Mouse (Mus musculus) stomach, postnatal 0 days (tissue): ENCODE measurements around the gene Pianp. TPM values are rescaled to one million over a fixed set of nuclear protein-coding genes. Genes with fewer than 3 reads are reported as not detected.
"Not testable (repeated sequence)": the region's sequence is repeated elsewhere in the genome, so short reads cannot be mapped to it uniquely, and the experiment has no call there.

Source experiments
- ATAC-seq: fragments of 200-750 bp; cut with Nextera tagmentation; 2 replicates; pipeline ENCODE4 v1.8.0; 2017; ENCODE audit not compliant: low FRiP score, low TSS enrichment
- DNase-seq: peaks from one replicate; pipeline ENCODE4 v3.0.0-alpha.2; 2016; ENCODE audit warnings: low spot score
- H3K27ac ChIP-seq: fragments of 300-500 bp; sonication (generic); replicated peaks from 2 replicates; pipeline ENCODE4 v1.5.1; 2014; ENCODE audit warnings: mild to moderate bottlenecking, control low read depth
- H3K27me3 ChIP-seq: fragments of 300-500 bp; sonication (generic); 2 replicates; pipeline ENCODE4 v1.6.1; 2014; ENCODE audit warnings: low read length; ENCODE audit not compliant: control insufficient read depth, insufficient read depth
- H3K36me3 ChIP-seq: fragments of 300-500 bp; sonication (generic); 2 replicates; pipeline ENCODE4 v1.6.1; 2014; ENCODE audit warnings: low read length, mixed read lengths; ENCODE audit not compliant: control insufficient read depth, insufficient read depth
- H3K4me1 ChIP-seq: fragments of 300-500 bp; sonication (generic); replicated peaks from 2 replicates; pipeline ENCODE4 v1.6.1; 2014; ENCODE audit warnings: antibody characterized with exemption; ENCODE audit not compliant: control insufficient read depth, insufficient read depth
- H3K4me2 ChIP-seq: fragments of 300-500 bp; sonication (generic); replicated peaks from 2 replicates; pipeline ENCODE4 v1.6.1; 2014; ENCODE audit warnings: low read depth, mild to moderate bottlenecking, control low read depth, moderate library complexity
- H3K4me3 ChIP-seq: fragments of 300-500 bp; sonication (generic); 2 replicates; pipeline ENCODE4 v1.5.1; 2014; ENCODE audit warnings: low read depth, low read length, control low read depth
- H3K9ac ChIP-seq: fragments of 300-500 bp; sonication (generic); 2 replicates; pipeline ENCODE4 v1.6.1; 2014; ENCODE audit warnings: mild to moderate bottlenecking, low read length, control low read depth, mixed read lengths
- H3K9me3 ChIP-seq: fragments of 300-500 bp; sonication (generic); 2 replicates; pipeline ENCODE4 v1.6.1; 2016; ENCODE audit warnings: low read length; ENCODE audit not compliant: control insufficient read depth
- CTCF ChIP-seq: IDR thresholded peaks from 2 replicates; pipeline ENCODE4 v1.5.1; 2016; ENCODE audit warnings: antibody characterized with exemption, low read depth, mild to moderate bottlenecking, moderate library complexity
- EP300 ChIP-seq: optimal IDR thresholded peaks from 2 replicates; pipeline ENCODE3; 2016; ENCODE audit warnings: antibody characterized with exemption
- WGBS: fragments of 180-500 bp; shearing (Covaris S2); extraction: QIAGEN DNeasy Blood & Tissue Kit; methylation state at CpG from one replicate; pipeline ENCODE4 v1.1.7; 2014; 5-methylcytosine and 5-hydroxymethylcytosine counted together
- polyA plus RNA-seq: library from polyadenylated mRNA; unstranded; fragments of >200 nt; fragmentation: Nextera tagmentation; extraction: Ambion mirVana; gene quantifications from 2 replicates; pipeline ENCODE4 v1.2.1, GENCODE M21; 2015

Gene Pianp
- polyA plus RNA-seq, 1 experiment from 2014 or later: 3.1 TPM

- no peaks in the 10 kb centered on the region for H3K9me3 ChIP-seq
These were observed 12.2 kb downstream of the Pianp start for GRCm38 (mm10) chr6:125008586-125009128.

GRCm38 (mm10) chr6:125009129-125009180, 12.5 kb downstream of the Pianp start, which contains the start of gene Zfp384:
Zfp384 (plus strand) TSS chr6:125009145.
- no peak for DNase-seq
- Histone ChIP-seq H3K27me3 (no peaks in the 10 kb centered on the region), H3K4me2 (peak within 1 kb of the TSS; percentile 72), H3K27ac (peak within 1 kb of the TSS; percentile 99), H3K9ac (peak within 1 kb of the TSS; percentile 94), H3K36me3 (no peaks in the 10 kb centered on the region), H3K4me1 (no peaks in the 10 kb centered on the region), H3K9me3 (no peaks in the 10 kb centered on the region), H3K4me3 (peak within 1 kb of the TSS; percentile 83)
- 5% methylated on average over 3 of the region's 3 CpGs for WGBS
- ATAC-seq: no peak
- TF ChIP-seq CTCF (no peak), EP300 (no peak)

More at GRCm38 (mm10) chr6:125008586-125009128, 12.2 kb downstream of the Pianp start:
- Histone ChIP-seq H3K9ac (peak overlapping the region; percentile 94), H3K27me3 (no peaks in the 10 kb centered on the region), H3K36me3 (no peaks in the 10 kb centered on the region), H3K4me2 (peak overlapping the region; percentile 72), H3K27ac (peak overlapping the region; percentile 99), H3K4me1 (no peaks in the 10 kb centered on the region), H3K4me3 (peak overlapping the region; percentile 83)
- WGBS: under 1% methylated on average over 32 of the region's 34 CpGs
- DNase-seq: peak; percentile 97
- peak; percentile 98 for ATAC-seq
- peak; percentile 10; the same call in 1 of the 2 replicates for TF ChIP-seq CTCF
- peak; percentile 50 for TF ChIP-seq EP300

- TF ChIP-seq EP300 (no peak), CTCF (no peak)
- Histone ChIP-seq H3K9ac (peak overlapping the region; percentile 94), H3K4me2 (peak overlapping the region; percentile 72), H3K36me3 (no peaks in the 10 kb centered on the region), H3K4me3 (peak overlapping the region; percentile 83), H3K27me3 (no peaks in the 10 kb centered on the region), H3K9me3 (no peaks in the 10 kb centered on the region), H3K27ac (peak overlapping the region; percentile 99), H3K4me1 (no peaks in the 10 kb centered on the region)
- ATAC-seq: peak; percentile 85
- WGBS: 0% methylated on average over 35 of the region's 78 CpGs
- DNase-seq: peak; percentile 89
These were observed 12.9 kb downstream of the Pianp start for GRCm38 (mm10) chr6:125009181-125010073.

- peak; percentile 84 for ATAC-seq
- Histone ChIP-seq H3K36me3 (peaks cover 9% of the 10 kb centered on the region; the same call in 1 of the 2 replicates), H3K27ac (no peak overlapping the region), H3K9me3 (no peaks in the 10 kb centered on the region), H3K4me1 (no peaks in the 10 kb centered on the region), H3K4me3 (no peak overlapping the region), H3K27me3 (no peaks in the 10 kb centered on the region), H3K4me2 (no peak overlapping the region), H3K9ac (no peak overlapping the region)
- WGBS: 95% methylated on average over 3 of the region's 3 CpGs
- no peak for TF ChIP-seq CTCF
- no peak for TF ChIP-seq EP300
- DNase-seq: peak; percentile 69
These were observed 21.2 kb downstream of the Pianp start for GRCm38 (mm10) chr6:125017682-125018081.

- H3K27me3 ChIP-seq, H3K9me3 ChIP-seq, H3K4me1 ChIP-seq, H3K4me3 ChIP-seq, H3K27ac ChIP-seq, H3K9ac ChIP-seq, H3K4me2 ChIP-seq: not testable (repeated sequence)
- DNase-seq (peak; percentile 81), ATAC-seq (peak; percentile 49; the same call in 1 of the 2 replicates)
- H3K36me3 ChIP-seq: peaks cover 27% of the 10 kb centered on the region
- TF ChIP-seq CTCF: peak; percentile 93
- 28% methylated on average over 6 of the region's 9 CpGs for WGBS
These were observed 34.0 kb downstream of the Pianp start for GRCm38 (mm10) chr6:125030532-125030931.

- no peak overlapping the region for H3K4me3 ChIP-seq
- H3K36me3 ChIP-seq: peaks cover 30% of the 10 kb centered on the region
- H3K9ac ChIP-seq: no peak overlapping the region
- WGBS: 83% methylated on average over 14 of the region's 16 CpGs
- no peaks in the 10 kb centered on the region for H3K9me3 ChIP-seq
- H3K4me1 ChIP-seq: no peaks in the 10 kb centered on the region
- DNase-seq (no peak), ATAC-seq (peak; percentile 45)
- H3K27me3 ChIP-seq: no peaks in the 10 kb centered on the region
- H3K4me2 ChIP-seq: no peak overlapping the region
- TF ChIP-seq CTCF (no peak), EP300 (no peak)
- no peak overlapping the region for H3K27ac ChIP-seq
These were observed 35.1 kb downstream of the Pianp start for GRCm38 (mm10) chr6:125031604-125032003.
